Mouse (Mus musculus): ENCODE measurements around the gene Specc1l. TPM values are rescaled to one million over a fixed set of nuclear protein-coding genes. Genes with fewer than 3 reads are reported as not detected.

Specc1l gene
- 10 to 100 TPM; 16.4 to 17.6 TPM for total RNA-seq (2023)

DNA sequence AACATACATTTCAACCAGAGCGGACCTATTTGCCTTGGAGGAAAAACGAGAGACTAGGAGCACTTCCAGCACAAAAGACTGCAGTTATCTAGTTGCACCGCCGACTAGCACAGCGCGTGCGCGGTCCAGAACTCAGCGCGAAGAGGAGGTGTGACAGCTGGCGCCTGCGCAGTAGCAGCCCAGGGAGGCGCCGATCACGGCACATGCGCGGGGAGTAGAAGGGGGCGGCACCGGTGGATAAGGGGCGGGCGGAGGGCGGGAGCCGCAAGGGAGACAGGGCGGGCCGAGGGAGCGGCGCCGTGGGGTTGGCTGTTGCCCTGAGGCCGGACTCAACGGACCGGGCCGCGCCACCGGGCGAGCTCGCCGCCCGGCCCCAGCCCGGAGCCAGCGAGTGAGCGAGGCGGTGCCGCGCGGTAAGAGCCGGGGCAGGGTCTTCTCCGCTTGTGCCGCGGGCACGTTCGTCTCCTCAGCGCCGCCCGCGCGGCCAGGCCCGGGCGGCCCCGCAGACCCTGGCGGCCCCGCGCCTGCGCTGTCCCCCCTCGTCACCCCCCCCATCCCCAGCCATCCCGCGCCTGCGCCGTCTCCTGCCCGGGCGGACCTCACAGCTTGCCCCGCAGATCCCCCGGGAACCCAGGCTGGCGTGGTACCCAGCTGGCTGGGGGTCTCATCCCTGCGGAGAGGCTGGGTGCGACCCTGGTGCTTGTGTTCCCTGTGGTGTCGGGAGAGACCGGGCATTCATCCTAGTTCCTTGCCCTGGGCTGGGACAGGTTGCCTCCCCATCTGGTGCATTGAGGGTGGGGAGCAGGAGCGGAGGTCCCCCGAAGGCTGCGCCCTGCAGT, at the start of gene Specc1l:
Gene Specc1l (plus strand): TSS at position 267 of the 839 bp plus-strand sequence.

GRCm38 (mm10) chr10:75316872-75316907, 104.8 kb downstream of the Specc1l start, which contains the start of gene Adora2a:
Adora2a (plus strand) TSS chr10:75316877.

Other genes with a start within 250 kb of the Specc1l start
- gene Gnaz, start 244.9 kb upstream of the Specc1l start, total RNA-seq (2023), result under 1 TPM; 0.20 TPM
- not detected for gene Rsph14, start 179.5 kb upstream of the Specc1l start, total RNA-seq (2023)
- 1 to 10 TPM; 2.7 to 4.7 TPM for gene Rab36, start 175.0 kb upstream of the Specc1l start, total RNA-seq (2023)
- gene Bcr, start 151.5 kb upstream of the Specc1l start, total RNA-seq (2023), result 10 to 100 TPM; 15.4 to 20.7 TPM
- gene Adora2a, start 104.8 kb downstream of the Specc1l start, total RNA-seq (2023), result 1 to 10 TPM; 2.1 to 4.0 TPM
- 1 to 10 TPM; 2.0 to 2.8 TPM for gene Upb1, start 189.0 kb downstream of the Specc1l start, total RNA-seq (2023)